Mouse (Mus musculus) heart, embryonic 15.5 days (tissue): Measurements from ENCODE around the gene E4f1. TPM values are rescaled to one million over a fixed set of nuclear protein-coding genes. Genes with fewer than 3 reads are reported as not detected.

Experiments used
- ATAC-seq: fragments of 200-750 bp; cut with Nextera tagmentation; replicated peaks from 2 replicates; pipeline ENCODE4 v1.8.0; 2017; ENCODE audit warnings: low read depth, moderate TSS enrichment; ENCODE audit not compliant: insufficient number of reproducible peaks, insufficient read depth, low FRiP score
- H3K27ac ChIP-seq: fragments of 300-500 bp; sonication (generic); 2 replicates; pipeline ENCODE4 v1.5.1; 2015; ENCODE audit warnings: mild to moderate bottlenecking, inconsistent platforms
- H3K27me3 ChIP-seq: fragments of 300-500 bp; sonication (generic); 2 replicates; pipeline ENCODE4 v1.6.1; 2015; ENCODE audit warnings: inconsistent platforms
- H3K36me3 ChIP-seq: fragments of 300-500 bp; sonication (generic); 2 replicates; pipeline ENCODE4 v1.6.1; 2015; ENCODE audit warnings: mild to moderate bottlenecking, inconsistent platforms
- H3K4me1 ChIP-seq: fragments of 300-500 bp; sonication (generic); replicated peaks from 2 replicates; pipeline ENCODE4 v1.6.1; 2015; ENCODE audit warnings: inconsistent platforms
- H3K4me2 ChIP-seq: fragments of 300-500 bp; sonication (generic); 2 replicates; pipeline ENCODE4 v1.6.1; 2015; ENCODE audit warnings: inconsistent platforms, mild to moderate bottlenecking, moderate library complexity
- H3K4me3 ChIP-seq: fragments of 300-500 bp; sonication (generic); 2 replicates; pipeline ENCODE4 v1.5.1; 2015; ENCODE audit warnings: mild to moderate bottlenecking, inconsistent platforms
- H3K9ac ChIP-seq: fragments of 300-500 bp; sonication (generic); 2 replicates; pipeline ENCODE4 v1.6.1; 2015; ENCODE audit warnings: mild to moderate bottlenecking, inconsistent platforms
- H3K9me3 ChIP-seq: fragments of 300-500 bp; sonication (generic); replicated peaks from 2 replicates; pipeline ENCODE4 v1.6.1; 2016; ENCODE audit warnings: inconsistent platforms
- WGBS: fragments of 180-500 bp; shearing (Covaris S2); methylation state at CpG from one replicate; pipeline ENCODE4 v1.1.7; 2015; ENCODE audit warnings: mixed read lengths; 5-methylcytosine and 5-hydroxymethylcytosine counted together
- polyA plus RNA-seq: library from polyadenylated mRNA; unstranded; fragments of >200 nt; fragmentation: Nextera tagmentation; extraction: Ambion mirVana; gene quantifications from 2 replicates; pipeline ENCODE4 v1.2.1, GENCODE M21; 2015

Gene E4f1
- 20.5 and 29.1 TPM in 2 replicates for polyA plus RNA-seq

GRCm38 (mm10) chr17:24469910-24470602, at the start of gene E4f1, which contains the start of gene Pgp:
Gene E4f1 (minus strand): TSS chr17:24470313.
Gene Pgp (plus strand): TSS chr17:24470392.
- peak; percentile 97 for ATAC-seq
- Histone ChIP-seq H3K9me3 (no peaks in the 10 kb centered on the region), H3K36me3 (peaks cover 6% of the 10 kb centered on the region), H3K4me1 (peaks cover 31% of the 10 kb centered on the region), H3K27ac (peak within 1 kb of the TSS; percentile 84), H3K27me3 (no peaks in the 10 kb centered on the region), H3K9ac (peak within 1 kb of the TSS; percentile 92), H3K4me2 (peak within 1 kb of the TSS; percentile 93), H3K4me3 (peak within 1 kb of the TSS; percentile 81)
- under 1% methylated on average over 67 of the region's 75 CpGs for WGBS

- Histone ChIP-seq H3K9ac (no peak overlapping the region), H3K27me3 (no peaks in the 10 kb centered on the region), H3K36me3 (peaks cover 61% of the 10 kb centered on the region), H3K4me2 (peak overlapping the region; percentile 28; the same call in 1 of the 2 replicates), H3K9me3 (no peaks in the 10 kb centered on the region), H3K4me1 (no peaks in the 10 kb centered on the region; the same call in 1 of the 2 replicates), H3K4me3 (peak overlapping the region; percentile 15), H3K27ac (peak overlapping the region; percentile 63)
- ATAC-seq: peak; percentile 63; the same call in 1 of the 2 replicates
- 84% methylated on average over 24 of the region's 24 CpGs for WGBS
Observed at GRCm38 (mm10) chr17:24514270-24515257, 44.5 kb upstream of the E4f1 start.

- 49% methylated on average over 5 of the region's 5 CpGs for WGBS
- Histone ChIP-seq H3K9ac (no peak overlapping the region), H3K4me2 (peak overlapping the region; percentile 28; the same call in 1 of the 2 replicates), H3K9me3 (no peaks in the 10 kb centered on the region), H3K4me3 (peak overlapping the region; percentile 15; the same call in 1 of the 2 replicates), H3K27me3 (no peaks in the 10 kb centered on the region), H3K36me3 (peaks cover 67% of the 10 kb centered on the region), H3K27ac (no peak overlapping the region), H3K4me1 (no peaks in the 10 kb centered on the region; the same call in 1 of the 2 replicates)
- ATAC-seq: peak; percentile 62; the same call in 1 of the 2 replicates
Observed at GRCm38 (mm10) chr17:24513609-24514008, 43.5 kb upstream of the E4f1 start.

DNA sequence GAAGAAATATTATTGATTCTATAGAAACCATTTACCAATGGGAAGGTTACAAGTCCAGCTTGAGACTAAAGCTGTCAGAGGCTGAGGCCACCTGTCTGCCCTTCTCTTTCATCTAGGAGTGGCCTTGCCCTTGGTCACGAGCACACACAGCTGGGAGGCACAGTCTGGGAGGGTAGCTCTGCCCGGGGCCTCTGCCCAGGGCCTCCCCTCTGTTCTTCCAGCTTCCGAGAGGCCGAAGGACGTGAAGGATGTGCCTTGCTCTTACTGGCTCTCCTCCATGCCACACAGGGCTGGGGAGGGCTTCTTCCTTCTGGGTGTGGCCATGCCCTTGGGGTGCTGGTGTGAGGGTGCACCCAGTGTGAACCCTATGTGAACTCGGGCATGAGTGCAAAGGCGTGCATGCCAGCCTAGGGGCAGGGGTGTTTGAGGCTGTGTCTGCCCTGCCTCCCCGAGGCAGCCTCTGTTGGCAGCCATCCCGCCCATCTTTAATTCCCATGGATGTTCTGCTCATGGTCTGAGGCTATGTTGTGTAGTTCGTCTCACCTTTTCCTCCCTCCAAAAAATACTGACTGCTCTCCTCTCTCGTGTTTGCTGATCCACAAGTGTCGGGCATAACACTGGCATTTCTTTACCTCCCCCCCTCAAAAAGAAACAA, 37.8 kb upstream of the E4f1 start:
- Histone ChIP-seq H3K4me2 (no peak overlapping the region), H3K36me3 (peaks cover 47% of the 10 kb centered on the region), H3K4me1 (peaks cover 12% of the 10 kb centered on the region), H3K4me3 (no peak overlapping the region), H3K27ac (no peak overlapping the region), H3K9me3 (no peaks in the 10 kb centered on the region), H3K27me3 (peaks cover 16% of the 10 kb centered on the region), H3K9ac (no peak overlapping the region)
- no peak for ATAC-seq
- WGBS: 83% methylated on average over 12 of the region's 12 CpGs

- Histone ChIP-seq H3K9ac (no peak overlapping the region), H3K27me3 (peaks cover 16% of the 10 kb centered on the region), H3K27ac (no peak overlapping the region), H3K9me3 (no peaks in the 10 kb centered on the region), H3K4me2 (peak overlapping the region; percentile 70), H3K36me3 (peaks cover 43% of the 10 kb centered on the region), H3K4me3 (peak overlapping the region; percentile 33; the same call in 1 of the 2 replicates), H3K4me1 (peaks cover 12% of the 10 kb centered on the region)
- 35% methylated on average over 19 of the region's 19 CpGs for WGBS
- ATAC-seq: 0 out of 2 replicates have a peak, but pooled peaks have one; percentile 3
Observed at GRCm38 (mm10) chr17:24507129-24507664, 37.1 kb upstream of the E4f1 start.

GRCm38 (mm10) chr17:24506332-24507070, 36.4 kb upstream of the E4f1 start:
- H3K27ac ChIP-seq: no peak overlapping the region
- H3K9ac ChIP-seq: peak overlapping the region; percentile 52
- ATAC-seq: peak; percentile 15; the same call in 1 of the 2 replicates
- peaks cover 37% of the 10 kb centered on the region for H3K36me3 ChIP-seq
- H3K4me2 ChIP-seq: peak overlapping the region; percentile 70
- H3K27me3 ChIP-seq: peaks cover 16% of the 10 kb centered on the region
- no peaks in the 10 kb centered on the region for H3K9me3 ChIP-seq
- H3K4me1 ChIP-seq: peaks cover 12% of the 10 kb centered on the region
- 21% methylated on average over 36 of the region's 36 CpGs for WGBS
- H3K4me3 ChIP-seq: peak overlapping the region; percentile 33

DNA sequence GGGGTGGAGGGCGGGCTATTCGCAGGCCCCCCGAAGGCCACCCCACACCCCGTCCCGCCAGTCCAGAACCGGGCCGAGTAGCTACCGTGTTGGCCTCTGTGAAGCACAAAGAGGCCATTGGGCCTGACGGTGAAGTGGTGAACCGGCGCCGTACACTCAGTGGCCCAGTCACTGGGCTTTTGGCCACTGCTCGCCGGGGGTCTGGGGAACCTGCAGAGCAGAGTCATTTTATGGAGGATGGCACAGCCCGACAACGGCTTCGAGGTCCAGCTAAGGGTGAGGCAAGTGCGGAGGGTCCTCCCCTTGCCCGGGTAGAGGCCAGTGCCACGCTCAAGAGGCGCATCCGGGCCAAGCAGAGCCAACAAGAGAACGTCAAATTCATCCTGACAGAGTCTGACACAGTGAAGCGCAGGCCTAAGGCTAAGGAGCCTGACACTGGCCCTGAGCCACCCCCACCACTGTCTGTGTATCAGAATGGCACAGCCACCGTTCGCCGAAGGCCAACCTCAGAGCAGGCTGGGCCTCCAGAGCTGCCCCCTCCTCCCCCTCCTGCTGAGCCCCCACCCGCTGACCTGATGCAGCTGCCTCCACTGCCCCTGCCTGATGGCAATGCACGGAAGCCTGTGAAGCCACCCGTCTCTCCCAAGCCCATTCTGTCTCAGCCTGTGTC, 35.3 kb upstream of the E4f1 start:
- H3K27me3 ChIP-seq: peaks cover 16% of the 10 kb centered on the region
- WGBS: 88% methylated on average over 30 of the region's 30 CpGs
- ATAC-seq: no peak

GRCm38 (mm10) chr17:24504085-24504484, 34.0 kb upstream of the E4f1 start:
- Histone ChIP-seq H3K9ac (no peak overlapping the region), H3K9me3 (no peaks in the 10 kb centered on the region), H3K4me3 (no peak overlapping the region), H3K27me3 (peaks cover 16% of the 10 kb centered on the region), H3K27ac (no peak overlapping the region), H3K4me2 (no peak overlapping the region), H3K4me1 (peaks cover 12% of the 10 kb centered on the region), H3K36me3 (peaks cover 14% of the 10 kb centered on the region)
- WGBS: 87% methylated on average over 10 of the region's 10 CpGs
- ATAC-seq: no peak

More for the DNA sequence above, 35.3 kb upstream of the E4f1 start:
- H3K9me3 ChIP-seq: no peaks in the 10 kb centered on the region
- no peak overlapping the region for H3K4me2 ChIP-seq
- no peak overlapping the region for H3K4me3 ChIP-seq
- peaks cover 12% of the 10 kb centered on the region for H3K4me1 ChIP-seq
- no peak overlapping the region for H3K9ac ChIP-seq
- H3K36me3 ChIP-seq: peaks cover 27% of the 10 kb centered on the region
- no peak overlapping the region for H3K27ac ChIP-seq

GRCm38 (mm10) chr17:24502208-24502607, 32.1 kb upstream of the E4f1 start:
- Histone ChIP-seq H3K9ac (no peak overlapping the region), H3K9me3 (no peaks in the 10 kb centered on the region), H3K4me2 (no peak overlapping the region), H3K4me1 (peaks cover 9% of the 10 kb centered on the region), H3K27me3 (peaks cover 14% of the 10 kb centered on the region), H3K36me3 (no peaks in the 10 kb centered on the region), H3K27ac (no peak overlapping the region), H3K4me3 (no peak overlapping the region)
- WGBS: 40% methylated on average over 11 of the region's 11 CpGs
- ATAC-seq: no peak

GRCm38 (mm10) chr17:24496026-24496425, 25.9 kb upstream of the E4f1 start:
- Histone ChIP-seq H3K9me3 (no peaks in the 10 kb centered on the region), H3K27me3 (peaks cover 14% of the 10 kb centered on the region), H3K27ac (no peak overlapping the region), H3K4me3 (no peak overlapping the region), H3K4me2 (no peak overlapping the region), H3K4me1 (no peaks in the 10 kb centered on the region), H3K9ac (no peak overlapping the region), H3K36me3 (no peaks in the 10 kb centered on the region)
- WGBS: 77% methylated on average over 1 of the region's 1 CpGs
- no peak for ATAC-seq
